Mouse (Mus musculus) liver, adult 2 months (tissue): Measurements from ENCODE around the gene Cdca5. TPM values are rescaled to one million over a fixed set of nuclear protein-coding genes. Genes with fewer than 3 reads are reported as not detected.

Experiments used
- DNase-seq: peaks from one replicate; pipeline ENCODE4 v3.0.0-alpha.2; 2011; ENCODE audit warnings: low read depth, low spot score; ENCODE audit errors: extremely low read depth
- H3K27ac ChIP-seq: fragments of 200-500 bp; replicated peaks from 2 replicates; pipeline ENCODE4 v1.5.1; 2012; ENCODE audit warnings: low read depth, mild to moderate bottlenecking, control low read depth, inconsistent platforms, low read length; ENCODE audit not compliant: insufficient read depth
- H3K27me3 ChIP-seq: fragments of 200-500 bp; 2 replicates; pipeline ENCODE4 v1.6.1; 2012; ENCODE audit warnings: mild to moderate bottlenecking, moderate library complexity, low read length, inconsistent platforms; ENCODE audit not compliant: control insufficient read depth, insufficient read depth
- H3K36me3 ChIP-seq: fragments of 200-500 bp; 2 replicates; pipeline ENCODE4 v1.6.1; 2012; ENCODE audit warnings: low read length, inconsistent platforms; ENCODE audit not compliant: control insufficient read depth, insufficient read depth
- H3K4me1 ChIP-seq: fragments of 200-500 bp; 2 replicates; pipeline ENCODE4 v1.6.1; 2011; ENCODE audit warnings: low read length; ENCODE audit not compliant: control insufficient read depth, insufficient read depth
- H3K4me3 ChIP-seq: fragments of 200-500 bp; 2 replicates; pipeline ENCODE4 v1.5.1; 2011; ENCODE audit warnings: low read depth, mild to moderate bottlenecking, control low read depth, low read length, moderate library complexity; ENCODE audit not compliant: insufficient read depth
- H3K79me2 ChIP-seq: fragments of 200-500 bp; 2 replicates; pipeline ENCODE4 v1.6.1; 2012; ENCODE audit warnings: inconsistent platforms, mild to moderate bottlenecking, low read length, moderate library complexity; ENCODE audit not compliant: control insufficient read depth, insufficient read depth
- H3K9ac ChIP-seq: fragments of 200-500 bp; 2 replicates; pipeline ENCODE4 v1.6.1; 2012; ENCODE audit warnings: low read depth, mild to moderate bottlenecking, control low read depth, inconsistent platforms, low read length
- CTCF ChIP-seq: fragments of 200-500 bp; IDR thresholded peaks from 2 replicates; pipeline ENCODE4 v1.5.1; 2011; ENCODE audit warnings: low read depth, low read length, control low read depth
- POLR2A ChIP-seq: fragments of 200-500 bp; IDR thresholded peaks from 2 replicates; pipeline ENCODE4 v1.6.1; 2011; ENCODE audit warnings: low read length, control low read depth; ENCODE audit not compliant: insufficient read depth; ENCODE audit errors: extremely low read depth
- WGBS: fragments of 180-500 bp; shearing (Covaris S2); methylation state at CpG from one replicate; pipeline ENCODE4 v1.1.7; 2018; 5-methylcytosine and 5-hydroxymethylcytosine counted together
- polyA plus RNA-seq: library from polyadenylated mRNA; depleted of rRNA; stranded (reverse); fragments of >200 nt; gene quantifications from 2 replicates; pipeline ENCODE4 v1.2.3, GENCODE M21; 2012
- total RNA-seq: library from RNA; depleted of rRNA; stranded (reverse); fragments of >200 nt; gene quantifications from 2 replicates; pipeline ENCODE4 v1.2.3, GENCODE M21; 2014

The Cdca5 gene
- total and polyA plus RNA-seq, 2 experiments = 0.18 to 0.28 TPM

DNA sequence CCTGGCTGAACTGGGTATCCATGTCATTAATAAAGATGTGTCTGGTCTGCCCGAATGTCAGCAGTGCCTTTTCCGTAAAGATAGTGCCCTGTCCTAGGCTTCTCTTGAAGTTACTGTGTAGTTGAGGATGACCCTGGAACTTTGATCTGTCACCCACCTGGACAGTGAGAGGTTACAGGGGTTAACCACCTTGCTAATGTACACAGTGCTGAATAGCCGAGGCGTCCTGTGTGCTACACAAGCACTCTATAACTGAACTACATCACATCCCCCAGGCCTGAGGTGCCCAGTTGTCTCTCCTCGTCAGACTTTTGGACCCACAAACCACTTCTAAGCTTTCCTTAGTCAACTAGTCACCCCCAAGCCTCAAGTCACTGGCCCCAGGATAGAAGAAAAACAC lies 22.4 kb upstream of the Cdca5 start:
- Histone ChIP-seq H3K4me1 (peaks cover 28% of the 10 kb centered on the region), H3K27ac (peak overlapping the region; percentile 77), H3K27me3 (no peaks in the 10 kb centered on the region), H3K36me3 (peaks cover 2% of the 10 kb centered on the region; the same call in 1 of the 2 replicates), H3K9ac (peak overlapping the region; percentile 86), H3K79me2 (peaks cover 5% of the 10 kb centered on the region; the same call in 1 of the 2 replicates), H3K4me3 (peak overlapping the region; percentile 78)
- TF ChIP-seq CTCF = no peak
- no peak for TF ChIP-seq POLR2A
- peak; percentile 71 for DNase-seq
- 12% methylated on average over 5 of the region's 5 CpGs for WGBS

- Histone ChIP-seq H3K4me3 (no peak overlapping the region), H3K79me2 (peaks cover 5% of the 10 kb centered on the region; the same call in 1 of the 2 replicates), H3K4me1 (peaks cover 30% of the 10 kb centered on the region), H3K27me3 (no peaks in the 10 kb centered on the region), H3K36me3 (peaks cover 2% of the 10 kb centered on the region; the same call in 1 of the 2 replicates), H3K9ac (peak overlapping the region; percentile 3; the same call in 1 of the 2 replicates), H3K27ac (0 out of 2 replicates have a peak overlapping the region, but pooled peaks have one; percentile 77)
- WGBS = 86% methylated on average over 6 of the region's 6 CpGs
- no peak for DNase-seq
- TF ChIP-seq CTCF (no peak), POLR2A (no peak)
Observed at GRCm38 (mm10) chr19:6063081-6063480, 21.7 kb upstream of the Cdca5 start.

DNA sequence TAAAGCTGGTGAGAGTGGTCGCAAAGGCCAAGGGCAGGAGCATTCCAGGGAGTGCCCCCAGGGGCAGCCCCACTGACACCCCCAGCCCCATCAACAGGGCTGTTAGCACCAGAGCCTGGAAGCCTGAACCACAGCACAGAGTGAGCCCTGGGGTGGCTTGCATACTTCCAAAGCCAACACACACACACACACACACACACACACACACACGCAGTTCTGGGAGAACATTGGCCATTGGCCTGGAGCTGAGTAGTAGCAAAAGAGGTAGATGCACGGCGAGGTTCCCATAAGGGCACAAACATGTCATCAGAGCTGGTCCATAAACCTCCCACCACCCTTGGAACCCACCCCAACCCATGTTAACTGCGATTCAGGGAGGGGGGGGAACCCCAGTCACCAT lies 18.2 kb upstream of the Cdca5 start:
- TF ChIP-seq CTCF (no peak), POLR2A (no peak)
- Histone ChIP-seq H3K79me2 (peaks cover 5% of the 10 kb centered on the region; the same call in 1 of the 2 replicates), H3K36me3 (no peaks in the 10 kb centered on the region; the same call in 1 of the 2 replicates), H3K4me1 (peaks cover 24% of the 10 kb centered on the region), H3K27me3 (no peaks in the 10 kb centered on the region), H3K4me3 (peak overlapping the region; percentile 74; the same call in 1 of the 2 replicates), H3K9ac (peak overlapping the region; percentile 31), H3K27ac (peak overlapping the region; percentile 23; the same call in 1 of the 2 replicates)
- DNase-seq = no peak
- WGBS = 21% methylated on average over 5 of the region's 5 CpGs

DNA sequence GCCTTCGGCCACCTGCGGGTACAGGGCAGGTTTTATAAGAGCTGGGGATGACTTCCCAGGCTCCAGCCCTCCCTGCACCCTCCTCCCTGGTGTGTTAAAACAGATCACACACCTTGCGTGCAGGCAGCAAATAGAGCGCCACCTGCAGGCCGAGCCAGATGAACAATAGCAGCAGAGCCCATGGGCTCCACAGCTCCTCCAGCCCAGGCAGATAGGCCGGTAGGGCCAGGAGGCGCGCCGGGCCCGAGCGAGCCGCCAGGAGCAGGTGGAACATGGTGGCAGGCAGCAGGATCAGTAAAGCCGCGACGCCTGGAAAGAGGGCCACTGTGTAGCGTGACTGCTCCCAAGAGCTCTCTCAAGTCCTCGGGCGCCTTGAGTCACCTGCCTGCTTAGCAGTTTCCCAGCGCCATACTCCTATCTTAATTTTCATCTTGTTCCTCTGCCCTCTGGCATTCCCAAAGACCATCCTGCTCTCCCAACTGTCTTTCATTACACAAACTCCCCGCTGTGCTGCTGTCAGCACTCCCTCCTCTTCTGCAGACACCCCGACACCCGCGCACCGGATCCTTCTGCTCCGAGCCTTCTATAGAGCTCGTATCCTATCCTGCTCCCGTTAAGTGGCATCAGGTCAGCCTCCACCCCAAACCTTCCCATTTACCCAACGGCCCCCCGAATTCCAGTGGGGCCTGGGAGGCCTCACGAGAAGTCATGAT lies 17.6 kb upstream of the Cdca5 start:
- H3K27ac ChIP-seq = peak overlapping the region; percentile 71
- peaks cover 23% of the 10 kb centered on the region for H3K4me1 ChIP-seq
- peak overlapping the region; percentile 74 for H3K4me3 ChIP-seq
- peak overlapping the region; percentile 85 for H3K9ac ChIP-seq
- H3K27me3 ChIP-seq = no peaks in the 10 kb centered on the region
- under 1% methylated on average over 30 of the region's 30 CpGs for WGBS
- TF ChIP-seq POLR2A (no peak), CTCF (peak; percentile 93)
- DNase-seq = peak; percentile 70
- no peaks in the 10 kb centered on the region; the same call in 1 of the 2 replicates for H3K36me3 ChIP-seq
- peaks cover 5% of the 10 kb centered on the region; the same call in 1 of the 2 replicates for H3K79me2 ChIP-seq

GRCm38 (mm10) chr19:6067724-6068415 lies 16.9 kb upstream of the Cdca5 start, which contains the start of gene Tm7sf2:
Tm7sf2 (minus strand) TSS chr19:6068373.
- Histone ChIP-seq H3K4me1 (peaks cover 16% of the 10 kb centered on the region), H3K27ac (peak within 1 kb of the TSS; percentile 71), H3K4me3 (peak within 1 kb of the TSS; percentile 74), H3K36me3 (no peaks in the 10 kb centered on the region; the same call in 1 of the 2 replicates), H3K27me3 (no peaks in the 10 kb centered on the region), H3K9ac (peak within 1 kb of the TSS; percentile 85), H3K79me2 (peaks cover 5% of the 10 kb centered on the region; the same call in 1 of the 2 replicates)
- WGBS = 11% methylated on average over 33 of the region's 33 CpGs
- TF ChIP-seq CTCF = no peak
- peak; percentile 67; the same call in 1 of the 2 replicates for TF ChIP-seq POLR2A
- DNase-seq = peak; percentile 89
